Mouse (Mus musculus) embryonic fibroblast, embryonic 13.5 days (primary cell): ENCODE results near the gene Rnh1. TPM values are rescaled to one million over a fixed set of nuclear protein-coding genes. Genes with fewer than 3 reads are reported as not detected.

Source experiments
- H3K27ac ChIP-seq: 2 replicates; pipeline ENCODE4 v1.5.1; 2012; ENCODE audit warnings: low read length, control low read depth, inconsistent platforms; ENCODE audit not compliant: insufficient read depth
- H3K4me1 ChIP-seq: 2 replicates; pipeline ENCODE4 v1.6.1; 2011; ENCODE audit warnings: low read length; ENCODE audit not compliant: control insufficient read depth, insufficient read depth
- H3K4me3 ChIP-seq: 2 replicates; pipeline ENCODE4 v1.5.1; 2011; ENCODE audit warnings: mild to moderate bottlenecking, control low read depth, low read length; ENCODE audit not compliant: insufficient read depth
- CTCF ChIP-seq: IDR thresholded peaks from 2 replicates; pipeline ENCODE4 v1.5.1; 2011; ENCODE audit warnings: mild to moderate bottlenecking, control low read depth, low read length, moderate library complexity, borderline replicate concordance; ENCODE audit not compliant: insufficient read depth
- POLR2A ChIP-seq: IDR thresholded peaks from 2 replicates; pipeline ENCODE4 v1.6.1; 2011; ENCODE audit warnings: low read depth, mild to moderate bottlenecking, control low read depth, low read length, moderate library complexity
- polyA plus RNA-seq: library from polyadenylated mRNA; stranded (reverse); fragments of >200 nt; gene quantifications from 2 replicates; pipeline ENCODE4 v1.2.4, GENCODE M21; 2011; ENCODE audit warnings: low read depth; ENCODE audit not compliant: missing spikeins, insufficient read length

Gene Rnh1
- polyA plus RNA-seq, 1 experiment = 108 TPM

- no peak for TF ChIP-seq POLR2A
- no peak for TF ChIP-seq CTCF
- H3K4me1 ChIP-seq = no peaks in the 10 kb centered on the region
- no peak overlapping the region for H3K4me3 ChIP-seq
- H3K27ac ChIP-seq = no peak overlapping the region
Measured at GRCm38 (mm10) chr7:141146043-141146595, 26.5 kb downstream of the Rnh1 start.

GRCm38 (mm10) chr7:141145403-141145802 is 27.3 kb downstream of the Rnh1 start:
- Histone ChIP-seq H3K27ac (no peak overlapping the region), H3K4me1 (no peaks in the 10 kb centered on the region), H3K4me3 (no peak overlapping the region)
- TF ChIP-seq POLR2A (no peak), CTCF (no peak)

GRCm38 (mm10) chr7:141144650-141145049 is 28.0 kb downstream of the Rnh1 start:
- H3K27ac ChIP-seq = no peak overlapping the region
- TF ChIP-seq POLR2A (no peak), CTCF (no peak)
- no peak overlapping the region for H3K4me3 ChIP-seq
- H3K4me1 ChIP-seq = no peaks in the 10 kb centered on the region

GRCm38 (mm10) chr7:141143861-141144260 is 28.8 kb downstream of the Rnh1 start:
- Histone ChIP-seq H3K4me1 (no peaks in the 10 kb centered on the region), H3K4me3 (no peak overlapping the region), H3K27ac (no peak overlapping the region)
- TF ChIP-seq CTCF (no peak), POLR2A (no peak)

GRCm38 (mm10) chr7:141143112-141143511 is 29.5 kb downstream of the Rnh1 start:
- Histone ChIP-seq H3K27ac (no peak overlapping the region), H3K4me3 (no peak overlapping the region), H3K4me1 (no peaks in the 10 kb centered on the region)
- TF ChIP-seq CTCF (peak; percentile 41; the same call in 1 of the 2 replicates), POLR2A (no peak)

- Histone ChIP-seq H3K4me1 (no peaks in the 10 kb centered on the region), H3K27ac (no peak overlapping the region), H3K4me3 (no peak overlapping the region)
- TF ChIP-seq POLR2A = no peak
- no peak for TF ChIP-seq CTCF
Measured at GRCm38 (mm10) chr7:141141326-141141725, 31.3 kb downstream of the Rnh1 start.

GRCm38 (mm10) chr7:141131904-141132755 is 40.5 kb downstream of the Rnh1 start:
- Histone ChIP-seq H3K4me3 (peak overlapping the region; percentile 83), H3K4me1 (no peaks in the 10 kb centered on the region), H3K27ac (no peak overlapping the region)
- TF ChIP-seq CTCF (no peak), POLR2A (no peak)

GRCm38 (mm10) chr7:141131024-141131820 is 41.4 kb downstream of the Rnh1 start:
- Histone ChIP-seq H3K27ac (no peak overlapping the region), H3K4me3 (peak overlapping the region; percentile 83), H3K4me1 (no peaks in the 10 kb centered on the region)
- no peak for TF ChIP-seq CTCF
- TF ChIP-seq POLR2A = peak; percentile 47

GRCm38 (mm10) chr7:141123517-141123856 is 49.2 kb downstream of the Rnh1 start:
- Histone ChIP-seq H3K27ac (peak overlapping the region; percentile 43), H3K4me3 (peak overlapping the region; percentile 47), H3K4me1 (no peaks in the 10 kb centered on the region)
- TF ChIP-seq POLR2A = no peak
- TF ChIP-seq CTCF = no peak
